Mouse (Mus musculus): ENCODE results near the gene Asphd2.
"Not testable (repeated sequence)": the region's sequence is repeated elsewhere in the genome, so short reads cannot be mapped to it uniquely, and the experiment has no call there.

Asphd2 gene

DNA sequence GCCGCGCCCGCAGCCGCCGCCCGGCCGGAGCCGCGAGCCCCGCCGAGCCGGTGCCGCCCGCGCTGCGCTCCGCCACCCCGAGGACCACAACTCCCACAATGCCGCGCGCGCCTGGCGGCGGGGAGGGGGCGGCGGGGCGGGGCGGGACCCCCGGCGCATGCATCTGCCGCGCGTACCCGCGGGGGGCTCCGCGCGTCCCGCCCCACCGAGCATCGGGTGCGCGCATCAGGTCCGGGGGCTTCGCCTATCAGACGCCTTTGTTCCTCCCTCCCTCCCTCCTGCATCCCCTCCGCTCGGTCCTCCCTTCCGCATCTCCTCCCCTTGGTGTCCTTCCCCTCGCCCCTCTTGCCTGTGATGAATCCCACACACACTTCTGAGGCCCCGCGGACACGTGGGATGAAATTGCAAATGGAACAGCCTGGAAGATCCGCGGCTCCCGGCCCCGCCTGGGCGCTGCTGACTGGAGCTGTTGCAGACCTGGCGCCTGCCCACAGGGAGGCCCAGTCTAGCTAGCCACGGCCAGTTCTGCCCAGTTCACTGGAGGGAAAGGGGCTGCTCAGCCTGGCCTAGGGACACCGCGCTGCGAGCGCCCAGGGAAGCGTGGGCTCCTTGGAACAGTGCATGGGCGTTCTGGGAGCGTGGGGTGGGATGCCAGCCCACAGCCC lies at the start of gene Asphd2:
Asphd2 (minus strand) TSS at position 88 of the 665 bp plus-strand sequence.
- no peak for DNase-seq (ENCODE audit: low read depth)

DNA sequence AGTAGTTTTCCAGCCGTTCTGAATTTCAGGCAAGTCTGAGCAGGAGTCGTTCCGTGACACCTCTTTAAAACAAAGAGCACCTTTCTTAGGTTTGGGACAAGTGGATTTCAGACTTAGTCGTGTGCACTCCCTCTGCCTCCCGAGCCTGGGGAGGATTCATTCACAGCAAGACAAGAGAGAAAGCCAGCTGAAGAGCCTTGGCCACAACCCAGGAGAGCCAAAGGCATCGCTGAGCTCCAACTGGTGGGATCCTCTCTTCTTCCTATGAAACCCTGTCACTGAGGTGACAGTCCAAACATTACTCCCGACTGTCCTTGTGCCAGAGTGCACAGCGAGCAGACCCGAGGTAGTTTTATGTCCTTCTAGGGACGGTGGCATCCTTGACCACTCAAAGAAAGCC lies 43.9 kb upstream of the Asphd2 start:
- DNase-seq (ENCODE audit: low read depth): no peak

DNA sequence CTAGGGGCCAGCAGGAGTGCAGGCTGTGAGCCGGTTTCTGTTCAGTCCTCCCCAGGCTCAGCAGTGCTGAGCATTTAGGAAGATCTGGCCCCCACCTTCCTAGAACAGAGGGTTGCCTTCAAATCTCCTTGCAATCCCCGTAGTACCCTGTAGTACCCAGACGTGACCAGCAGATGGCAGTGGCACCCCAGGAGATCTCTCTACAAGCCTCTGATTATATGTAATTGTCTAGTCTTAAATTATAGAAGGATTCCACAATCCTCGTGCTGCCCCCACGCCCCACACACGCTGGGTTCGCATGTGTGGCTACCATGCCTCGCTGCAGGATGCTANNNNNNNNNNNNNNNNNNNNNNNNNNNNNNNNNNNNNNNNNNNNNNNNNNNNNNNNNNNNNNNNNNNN lies 38.3 kb upstream of the Asphd2 start:
- no peak for DNase-seq (ENCODE audit: low read depth)

DNA sequence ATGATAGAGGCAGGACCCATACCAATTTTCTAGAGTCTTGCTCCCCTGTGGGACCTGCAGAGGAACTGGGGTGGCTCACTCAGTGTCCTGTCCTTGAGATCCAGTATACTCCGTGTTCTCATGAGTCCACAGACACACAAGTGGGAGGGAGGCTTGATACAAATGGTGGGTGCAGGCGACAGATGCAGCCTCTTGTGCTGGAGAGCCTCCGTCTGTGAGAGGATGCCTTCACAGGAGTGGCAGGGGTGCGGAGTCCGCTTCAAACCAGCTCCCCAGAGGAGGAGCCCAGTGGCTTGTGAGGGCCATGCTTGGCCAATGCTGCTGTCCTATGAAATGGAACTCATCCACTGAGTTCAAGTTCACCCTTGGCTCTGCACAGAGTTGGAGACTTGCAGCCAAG lies 37.4 kb upstream of the Asphd2 start:
- DNase-seq (ENCODE audit: low read depth): no peak

DNA sequence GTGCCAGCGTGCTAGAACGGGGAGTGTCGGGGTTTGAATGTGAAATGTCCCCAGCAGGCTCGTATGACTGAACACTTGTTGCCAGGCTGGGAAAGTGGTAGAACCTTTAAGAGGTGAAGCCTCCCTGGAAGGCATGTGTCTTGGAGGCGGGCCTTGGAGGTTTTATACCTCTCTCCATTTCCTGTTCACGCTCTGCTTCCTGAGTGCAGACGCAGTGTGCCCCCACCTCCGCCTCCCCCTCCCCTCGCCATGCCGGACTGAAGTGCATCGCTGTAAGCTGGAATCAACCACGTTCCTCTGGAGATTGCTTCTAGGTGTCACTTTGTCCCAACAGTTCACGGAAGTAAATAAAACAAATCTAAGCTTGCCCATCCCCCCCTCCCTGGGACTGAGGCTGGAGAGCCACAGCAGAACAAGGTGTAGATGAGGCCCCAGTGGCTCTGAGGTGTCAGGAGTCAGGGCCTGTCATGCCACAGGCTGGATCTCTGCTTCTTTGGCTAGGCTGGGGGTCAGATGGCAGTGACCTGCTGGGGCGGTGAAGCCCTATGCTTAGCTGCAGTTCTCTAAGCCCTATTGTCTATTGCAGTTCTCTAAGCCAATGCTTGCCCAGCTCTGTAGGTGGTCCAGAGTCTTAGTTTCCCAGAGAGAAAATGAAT lies 36.6 kb upstream of the Asphd2 start:
- DNase-seq (ENCODE audit: low read depth): no peak

DNA sequence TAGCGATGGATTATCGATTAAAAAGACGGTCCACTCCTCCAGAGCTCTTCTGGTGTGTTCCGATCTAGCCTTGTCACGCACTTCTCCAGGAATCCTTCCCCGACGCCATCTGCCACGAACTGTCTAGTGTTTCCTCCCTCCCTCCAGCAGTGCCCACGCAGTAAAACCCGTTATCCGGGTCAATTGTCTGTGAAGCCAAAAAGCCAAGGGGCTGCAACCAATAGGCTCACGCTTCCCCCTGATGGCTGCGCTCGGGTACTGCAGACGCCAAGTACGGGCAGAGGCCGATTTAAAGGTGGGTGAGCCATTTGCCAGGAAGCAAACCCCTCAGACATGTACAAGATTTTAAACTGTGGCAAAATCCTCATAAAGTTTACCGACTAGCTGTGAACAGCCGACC lies 34.3 kb upstream of the Asphd2 start:
- no peak for DNase-seq (ENCODE audit: low read depth)

DNA sequence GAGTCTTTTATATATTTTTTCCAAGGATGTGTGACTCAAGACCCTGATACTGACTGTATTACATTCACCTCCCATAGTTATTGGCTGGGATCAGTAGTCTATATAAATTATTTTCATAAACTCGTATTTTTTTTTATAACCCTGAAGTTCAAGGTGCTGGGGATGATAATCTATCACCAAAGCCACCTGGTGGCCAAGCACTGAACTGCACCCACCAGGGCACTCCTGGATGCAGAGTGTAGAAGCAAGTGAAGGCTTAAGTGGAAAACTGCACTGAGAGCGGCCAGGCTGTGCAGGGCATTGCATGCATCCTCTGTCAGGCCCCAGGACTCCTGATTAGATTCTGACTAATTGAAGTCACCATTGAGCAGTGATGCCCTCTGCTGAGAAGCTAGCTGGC lies 32.6 kb upstream of the Asphd2 start:
- DNase-seq (ENCODE audit: low read depth): no peak

DNA sequence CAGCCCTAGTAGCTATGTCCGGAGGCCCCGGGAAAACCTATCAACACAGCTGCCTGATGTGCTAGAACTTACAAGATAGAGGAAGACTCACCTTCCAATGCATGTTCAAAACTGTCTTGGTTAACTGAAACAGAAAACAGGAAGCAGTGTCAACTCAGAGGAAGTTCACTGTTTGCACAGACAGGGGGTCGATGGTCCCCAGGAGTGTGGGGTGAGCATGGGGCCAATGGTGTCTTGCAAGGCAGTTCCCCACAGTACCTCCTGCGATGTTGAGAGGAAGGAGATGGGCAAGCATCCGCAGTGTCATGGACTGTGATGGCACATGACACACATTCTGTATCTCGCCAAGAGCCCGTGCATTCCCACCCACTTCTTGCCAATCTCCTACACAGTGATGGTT lies 32.0 kb upstream of the Asphd2 start:
- DNase-seq (ENCODE audit: low read depth): no peak

DNA sequence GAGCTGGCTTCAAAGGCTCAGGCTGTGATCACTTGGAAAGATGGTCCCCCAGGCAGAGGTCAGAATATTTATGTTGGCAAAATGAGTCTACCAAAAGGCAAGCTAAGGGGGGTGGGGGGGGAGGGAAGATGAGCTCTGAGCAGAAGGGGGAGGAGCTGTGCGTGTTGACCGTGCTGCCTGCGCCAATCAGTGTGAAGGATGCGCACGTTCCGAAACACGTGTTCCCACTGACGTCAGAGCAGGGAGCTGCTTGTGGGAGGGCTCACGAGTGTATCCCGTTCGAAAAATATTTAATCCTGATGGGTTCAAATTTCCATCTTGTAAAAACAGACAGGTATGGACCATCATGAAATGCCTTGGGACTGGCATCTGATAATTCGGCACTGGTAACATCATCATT lies 24.9 kb upstream of the Asphd2 start:
- no peak for DNase-seq (ENCODE audit: low read depth)

DNA sequence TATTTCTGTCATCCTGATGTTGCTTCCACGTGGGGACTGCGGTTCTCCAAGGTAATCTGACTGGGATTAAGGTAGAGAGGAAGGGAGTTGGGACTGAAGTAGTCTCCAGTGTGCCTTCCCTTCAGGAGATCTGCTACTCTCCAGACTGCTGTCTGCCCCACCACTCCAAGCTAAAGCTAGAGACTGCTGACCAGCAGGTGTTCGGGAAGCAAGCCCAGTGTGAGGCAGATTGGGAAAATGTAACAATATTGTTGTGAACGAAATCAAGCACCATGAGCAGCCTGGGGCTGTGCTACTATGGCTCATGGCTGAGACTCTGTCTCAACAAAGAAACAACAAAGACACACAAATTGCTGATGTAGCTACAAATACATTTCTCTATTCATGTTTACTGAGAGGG lies 23.4 kb upstream of the Asphd2 start:
- DNase-seq (ENCODE audit: low read depth): no peak

DNA sequence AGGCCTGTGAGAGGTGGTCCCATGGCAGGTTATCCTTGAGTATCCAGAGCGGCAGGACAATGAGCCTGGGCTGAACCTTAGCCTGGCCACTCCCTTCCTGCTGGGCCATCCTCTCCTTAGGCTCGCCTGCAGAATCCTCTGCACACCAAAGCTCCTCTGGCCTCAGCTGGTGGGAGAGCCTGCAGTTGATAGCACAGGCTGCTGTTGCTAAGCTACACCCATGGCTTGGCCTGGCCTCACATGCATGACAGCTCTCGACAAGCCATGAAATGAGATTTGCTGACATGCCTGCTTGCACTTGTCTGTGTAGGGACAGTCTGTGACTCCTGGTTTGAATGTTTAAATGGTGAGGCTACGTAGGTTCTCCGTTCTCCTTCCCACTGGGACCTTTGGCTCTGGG lies 22.0 kb upstream of the Asphd2 start:
- DNase-seq (ENCODE audit: low read depth): no peak

DNA sequence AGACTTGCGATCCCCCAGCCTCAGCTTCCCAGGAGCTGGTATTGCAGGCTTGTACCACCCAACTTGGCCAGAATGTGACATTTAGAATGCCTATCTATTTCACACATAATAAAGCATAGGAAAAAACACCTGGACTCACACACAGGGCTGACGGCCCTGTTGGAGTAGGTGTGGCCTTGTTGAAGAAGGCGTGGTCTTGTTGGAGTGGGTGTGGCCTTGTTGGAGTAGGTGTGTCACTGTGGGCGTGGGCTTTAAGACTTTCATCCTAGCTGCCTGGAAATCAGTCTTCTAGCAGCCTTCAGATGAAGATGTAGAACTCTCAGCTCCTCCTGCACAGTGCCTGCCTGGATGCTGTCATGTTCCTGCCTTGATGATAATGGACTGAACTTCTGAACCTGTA lies 18.1 kb upstream of the Asphd2 start:
- not testable (repeated sequence) for DNase-seq (ENCODE audit: low read depth)

DNA sequence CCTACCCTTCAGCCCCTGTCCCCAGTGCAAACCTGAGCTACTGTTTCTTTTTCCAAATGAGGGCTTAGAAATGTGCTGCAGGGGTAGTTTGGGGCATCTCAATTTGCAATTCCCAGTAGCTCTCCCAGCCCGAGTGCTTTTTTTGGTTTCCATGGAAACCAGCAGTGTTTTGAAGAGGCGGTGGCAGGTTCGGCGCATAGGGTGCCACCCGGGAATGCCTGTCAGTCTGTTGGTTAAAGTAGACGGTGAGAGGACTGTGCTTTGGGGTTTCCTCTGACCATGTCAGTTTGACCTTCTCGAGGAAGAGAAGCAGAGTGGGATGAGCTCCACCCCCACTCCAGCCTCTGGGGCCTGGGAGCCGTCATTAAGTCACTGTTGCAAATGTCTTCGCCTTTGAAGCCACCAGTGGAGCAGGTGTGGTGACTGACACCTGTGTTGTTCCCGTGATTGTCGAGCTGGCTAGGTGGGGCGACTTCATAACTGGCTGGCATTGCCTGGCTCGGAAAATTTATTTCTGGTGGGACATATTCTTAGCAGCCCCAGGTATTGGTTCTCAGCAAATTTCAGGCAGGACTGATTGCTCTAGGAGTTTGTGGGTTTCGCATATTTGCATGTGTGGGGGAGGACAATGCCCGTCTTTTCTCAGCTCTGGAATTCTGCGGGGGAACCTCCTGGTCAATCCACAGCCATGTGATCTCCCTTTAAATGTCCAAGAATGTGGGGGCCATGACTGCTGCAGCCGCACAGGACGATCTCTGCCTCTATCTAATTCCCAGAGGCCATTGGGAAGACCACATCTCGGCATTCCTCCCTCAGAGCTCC lies 17.1 kb upstream of the Asphd2 start:
- no peak for DNase-seq (ENCODE audit: low read depth)

DNA sequence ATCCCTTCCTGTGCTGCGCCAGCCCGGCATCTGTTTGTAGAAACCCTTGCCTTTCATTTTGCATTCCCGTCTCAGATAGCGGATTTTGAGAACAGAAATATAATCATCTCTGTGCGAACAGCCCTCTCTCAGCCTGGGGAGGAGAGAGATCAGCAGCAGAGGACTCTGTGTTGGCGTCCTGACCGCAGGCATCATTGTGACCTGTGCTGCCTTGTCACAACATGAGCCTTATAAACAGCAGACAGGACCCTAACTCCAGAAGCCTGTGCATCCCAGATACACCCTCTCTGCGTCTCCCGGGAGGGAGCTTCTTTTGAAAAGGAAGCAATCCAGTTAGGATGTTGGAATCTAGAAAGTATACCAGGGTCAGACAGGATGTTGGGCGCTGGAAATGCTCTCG lies 16.4 kb upstream of the Asphd2 start:
- no peak for DNase-seq (ENCODE audit: low read depth)

DNA sequence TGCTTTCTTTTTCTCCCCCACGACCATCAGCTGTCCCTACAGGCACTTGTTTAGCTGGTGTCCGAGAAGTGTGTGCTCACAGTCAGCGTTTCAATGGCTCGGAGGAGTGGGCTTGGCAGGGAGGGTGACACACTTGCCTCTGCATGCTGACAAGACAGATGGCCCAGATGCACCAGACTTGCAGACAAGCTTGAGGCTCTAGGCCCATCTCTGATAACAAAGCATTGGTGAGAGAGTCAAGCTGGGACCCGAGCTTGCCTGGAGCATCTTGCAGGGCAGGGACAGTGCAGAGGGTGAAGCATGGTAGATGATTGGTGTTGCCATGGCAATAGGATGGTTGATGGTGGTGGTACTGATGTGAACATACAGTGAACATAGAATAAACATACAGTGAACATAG lies 14.6 kb upstream of the Asphd2 start:
- DNase-seq (ENCODE audit: low read depth): no peak

DNA sequence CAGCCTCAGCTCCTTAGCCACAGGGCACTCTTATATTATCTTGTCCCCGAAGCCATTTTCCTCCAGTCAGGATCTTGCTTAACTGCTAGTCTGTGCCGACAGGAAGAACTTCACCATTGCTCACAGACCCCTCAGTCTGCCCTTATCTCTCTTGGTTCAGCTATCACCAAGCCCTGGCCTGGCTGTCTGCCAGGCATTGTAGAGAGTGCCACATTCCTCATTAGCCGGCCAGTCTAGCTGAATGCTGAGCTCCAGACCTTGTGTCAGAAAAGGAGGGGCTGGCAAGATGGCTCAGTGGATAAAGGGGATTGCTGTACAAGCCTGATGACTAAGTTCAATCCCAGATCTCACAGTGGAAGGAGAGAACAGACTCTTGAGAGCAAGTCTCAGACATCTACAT lies 11.4 kb upstream of the Asphd2 start:
- DNase-seq (ENCODE audit: low read depth): no peak

DNA sequence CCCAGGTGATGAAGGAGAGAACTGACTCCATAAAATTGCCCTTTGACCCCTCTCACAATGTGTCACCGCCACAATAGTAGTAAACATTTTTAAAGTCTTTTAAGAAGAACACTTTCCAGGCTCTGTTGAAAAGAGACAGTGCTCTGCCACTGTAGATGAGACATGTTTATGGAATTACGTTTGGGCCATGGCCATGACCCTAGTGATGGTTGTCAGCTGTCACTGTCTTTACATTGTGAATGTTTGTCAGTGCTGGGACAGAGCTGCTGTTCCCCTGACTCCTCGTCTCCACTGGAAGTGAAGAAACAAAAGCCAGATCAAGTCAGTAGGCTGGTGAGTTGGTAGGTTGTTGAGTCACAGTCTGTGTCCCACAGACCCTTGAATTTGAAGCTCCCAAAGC lies 7.8 kb upstream of the Asphd2 start:
- no peak for DNase-seq (ENCODE audit: low read depth)

DNA sequence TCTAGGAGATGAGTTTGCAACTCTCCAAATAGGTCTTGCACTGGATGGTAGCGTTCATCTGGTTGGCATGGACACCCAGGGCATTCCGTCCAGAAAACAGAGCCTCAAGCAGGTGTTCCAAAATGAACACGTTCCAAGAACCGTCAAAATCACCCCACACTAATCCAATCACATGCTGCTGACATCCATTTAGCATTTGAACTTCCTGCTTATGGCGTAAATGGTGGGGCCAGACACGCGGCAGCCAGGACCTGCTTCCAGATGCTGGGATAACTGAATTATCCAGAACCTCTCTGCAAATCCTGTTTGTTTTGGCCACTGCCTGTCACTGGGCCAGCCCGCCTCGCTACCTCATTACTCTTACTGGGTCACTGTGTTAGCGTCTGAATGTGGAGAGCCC lies 4.6 kb upstream of the Asphd2 start:
- no peak for DNase-seq (ENCODE audit: low read depth)

DNA sequence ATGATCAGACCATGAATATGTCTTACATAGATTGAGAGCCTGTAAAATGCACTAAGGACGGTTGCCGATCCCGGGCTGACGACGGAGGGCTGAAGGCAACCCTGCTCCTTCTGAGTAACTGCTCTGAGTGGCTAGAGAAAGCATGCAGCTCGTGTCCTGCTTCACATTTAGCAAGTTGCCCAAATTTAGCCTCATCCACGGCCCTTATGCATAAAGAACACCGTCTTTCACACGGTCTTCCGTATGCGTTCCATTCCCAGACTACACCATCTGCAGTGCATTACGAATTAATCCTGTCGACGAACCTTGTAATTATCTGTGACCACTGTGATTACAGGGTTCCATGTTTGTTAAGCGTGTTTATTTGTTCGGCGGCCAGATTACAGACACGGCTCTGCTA lies 1.4 kb upstream of the Asphd2 start:
- DNase-seq (ENCODE audit: low read depth): no peak

DNA sequence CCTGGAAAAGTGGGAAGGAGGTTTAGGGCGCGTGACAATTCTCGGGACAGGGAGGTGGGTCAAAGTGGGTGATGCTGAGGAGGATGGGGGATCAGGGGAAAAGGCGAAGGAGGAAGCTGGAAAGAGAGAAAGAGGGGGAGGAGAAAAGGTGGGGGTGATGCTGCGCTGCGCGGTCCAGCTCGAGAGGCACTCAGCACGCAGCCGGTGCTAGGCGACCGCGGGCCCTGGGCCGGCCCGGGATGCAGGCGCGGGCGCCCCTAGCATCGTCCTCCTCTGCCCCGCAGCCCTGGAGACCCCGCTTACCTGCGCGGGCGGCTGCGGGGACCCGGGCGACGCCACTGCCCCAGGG lies 277 bp downstream of the Asphd2 start:
- DNase-seq (ENCODE audit: low read depth): no peak

DNA sequence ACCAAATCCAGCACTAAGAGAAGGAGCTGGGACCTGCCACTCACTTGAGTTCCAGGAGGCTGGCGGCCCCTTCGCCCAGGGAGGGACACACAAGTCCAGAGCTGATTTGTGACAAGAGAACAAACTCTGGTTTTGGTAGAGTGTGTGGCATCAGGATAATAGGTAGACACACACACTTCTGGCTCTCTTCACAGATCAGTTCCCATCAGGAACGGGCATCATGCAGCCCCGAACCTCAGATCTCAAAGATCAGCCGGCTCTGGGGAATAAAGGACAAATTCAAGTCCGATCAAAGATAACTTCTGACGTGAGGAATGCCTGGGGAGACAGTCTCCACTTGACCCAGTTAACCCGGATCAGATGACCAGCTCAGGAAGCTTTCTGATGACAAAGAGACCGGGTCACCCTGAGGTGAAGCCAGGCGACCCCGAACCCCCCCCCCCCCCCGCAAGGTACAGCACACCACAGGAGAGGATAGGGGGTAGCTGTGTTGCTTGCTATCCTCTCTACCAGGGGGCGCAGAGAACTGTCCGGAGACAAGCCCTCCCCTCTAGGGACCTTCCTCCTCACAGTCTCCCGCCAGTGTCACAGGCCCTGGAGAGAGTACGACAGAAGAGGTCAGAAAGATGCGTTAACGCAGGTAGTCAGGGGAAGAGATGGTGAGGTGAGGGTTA lies 788 bp downstream of the Asphd2 start:
- no peak for DNase-seq (ENCODE audit: low read depth)

DNA sequence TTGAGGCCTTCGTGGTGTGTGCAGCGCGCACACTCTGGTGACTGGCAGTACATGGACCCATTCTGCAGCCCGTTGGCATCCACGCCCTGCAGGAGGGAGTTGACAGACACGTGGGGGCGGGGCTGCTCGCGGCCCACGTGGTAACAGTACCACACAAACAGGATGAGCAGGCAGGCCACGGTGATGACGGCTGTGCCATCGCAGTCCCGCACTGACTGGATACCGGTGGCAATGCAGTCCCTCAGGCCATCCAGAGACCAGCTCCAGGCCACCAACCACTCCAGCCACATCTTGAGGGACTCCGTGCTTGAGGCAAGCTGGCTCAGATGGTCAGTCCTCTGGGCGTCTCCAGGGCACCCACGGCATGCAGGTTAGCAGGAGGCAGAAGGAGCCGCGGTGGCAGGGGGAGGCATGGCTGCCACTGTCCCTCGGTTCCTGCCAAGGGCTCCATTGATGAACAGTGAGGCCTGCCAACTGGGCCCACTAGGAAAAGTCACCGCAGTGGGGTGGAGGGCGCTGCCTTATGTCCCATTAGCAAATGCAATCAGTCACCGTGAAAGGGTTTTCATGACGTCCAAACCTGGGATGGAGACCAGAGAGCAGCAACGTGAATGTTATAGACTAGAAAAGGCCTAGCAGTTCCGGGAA lies 2.9 kb downstream of the Asphd2 start:
- DNase-seq (ENCODE audit: low read depth): no peak

All from fibroblast of lung, adult 2 months (primary cell).